Mouse (Mus musculus): ENCODE results near the gene Lhx9.

The Lhx9 gene

GRCm38 (mm10) chr1:138839809-138840430 is 8.5 kb downstream of the Lhx9 start:
- DNase-seq (ENCODE audit: low spot score) = no peak

- no peak for DNase-seq (ENCODE audit: low spot score)
Observed at GRCm38 (mm10) chr1:138839291-138839690, 9.1 kb downstream of the Lhx9 start.

- no peak for DNase-seq (ENCODE audit: low spot score)
Observed at GRCm38 (mm10) chr1:138837786-138838743, 10.3 kb downstream of the Lhx9 start.

GRCm38 (mm10) chr1:138835355-138835900 is 12.9 kb downstream of the Lhx9 start:
- DNase-seq (ENCODE audit: low spot score) = no peak

- no peak for DNase-seq (ENCODE audit: low spot score)
Observed at GRCm38 (mm10) chr1:138831309-138831708, 17.1 kb downstream of the Lhx9 start.

GRCm38 (mm10) chr1:138826841-138827240 is 21.5 kb downstream of the Lhx9 start:
- no peak for DNase-seq (ENCODE audit: low spot score)

GRCm38 (mm10) chr1:138822985-138823322 is 25.4 kb downstream of the Lhx9 start:
- no peak for DNase-seq (ENCODE audit: low spot score)

GRCm38 (mm10) chr1:138822255-138822984 is 26.0 kb downstream of the Lhx9 start:
- no peak for DNase-seq (ENCODE audit: low spot score)

- DNase-seq (ENCODE audit: low spot score) = no peak
Observed at GRCm38 (mm10) chr1:138801732-138802131, 46.6 kb downstream of the Lhx9 start.

GRCm38 (mm10) chr1:138801296-138801695 is 47.1 kb downstream of the Lhx9 start:
- no peak for DNase-seq (ENCODE audit: low spot score)

GRCm38 (mm10) chr1:138799692-138800314 is 48.6 kb downstream of the Lhx9 start:
- DNase-seq (ENCODE audit: low spot score) = no peak

- DNase-seq (ENCODE audit: low spot score) = no peak
Observed at GRCm38 (mm10) chr1:138798110-138798509, 50.3 kb downstream of the Lhx9 start.

GRCm38 (mm10) chr1:138785856-138786255 is 62.5 kb downstream of the Lhx9 start:
- no peak for DNase-seq (ENCODE audit: low spot score)

GRCm38 (mm10) chr1:138784019-138784418 is 64.4 kb downstream of the Lhx9 start:
- no peak for DNase-seq (ENCODE audit: low spot score)

Measured in spleen, adult 12 weeks (tissue).